ENCODE assay signal across 8 mouse cellular contexts in genomic region chr11:51681324-51681975, GRCm38 (mm10). TPM values are rescaled to one million over a fixed set of nuclear protein-coding genes. Genes with fewer than 3 reads are reported as not detected.
A peak's percentile ranks its signal among the peaks of the same experiment; 100 is the strongest.
DNase-seq lines count a peak whose midpoint lies in the region; ATAC-seq and TF ChIP-seq lines count a peak whose summit lies in the region.

No protein-coding gene starts in this region.

- CTCF ChIA-PET in Patski (lab: Charles Lee): interaction anchor here (0.6 to 5.3 kb wide), 13 partner anchors 8 to 73 kb away, joined by 3 to 61 read pairs (median 3); partner anchors contain the start of genes D930048N14Rik, N4bp3, Nhp2 and Rmnd5b

- H3K9me3 ChIP-seq in hindbrain, embryonic 14.5 days (ENCODE audit: control insufficient read depth, low read length): no peaks in the 10 kb centered on the region

- TF ChIP-seq CTCF in Patski (IDR thresholded peaks at IDR 0.05): peak; percentile 89

- no peaks in the 10 kb centered on the region for H3K4me1 ChIP-seq in hindbrain, embryonic 14.5 days (replicated peaks; ENCODE audit: control insufficient read depth, insufficient read depth, low read length)

- H3K27ac ChIP-seq in hindbrain, embryonic 14.5 days: no peak overlapping the region

- in situ Hi-C loops in Patski (cut with MboI; ENCODE audit: low pct_unique_long_range_greater_than_20kb): loop anchor here (5.0 to 25.0 kb wide), 2 partner anchors 64 to 394 kb away; partner anchors contain the start of genes Col23a1 and Nhp2

- POLR2A ChIA-PET in Patski (lab: Charles Lee): interaction anchor here (0.6 to 0.7 kb wide), 2 partner anchors 10 to 55 kb away, joined by 3 read pairs; no protein-coding TSS in a partner anchor

- DNase-seq in Patski (ENCODE audit: low read depth, low spot score): no peak
- peak; percentile 82 for DNase-seq in cerebellum, adult 11 months
- peak; percentile 66 to 95 for DNase-seq in frontal cortex, adult 2 months (ENCODE audit: extremely low spot score in 1 of 2, low spot score in 1 of 2)
- DNase-seq in hindbrain, embryonic 14.5 days (ENCODE audit: low spot score): peak; percentile 83
- peak; percentile 81 to 92 for DNase-seq in layer of hippocampus, postnatal 14 days (ENCODE audit: low spot score in 2 of 2)
- peak; percentile 96 for DNase-seq in lung, postnatal 14 days
- peak; percentile 80 for DNase-seq in right cerebral cortex, postnatal 25 days
- peak; percentile 92 for DNase-seq in urinary bladder, postnatal 25 days (ENCODE audit: low spot score)

- H3K36me3 ChIP-seq in hindbrain, embryonic 14.5 days (replicated peaks; ENCODE audit: control insufficient read depth, insufficient read depth): no peaks in the 10 kb centered on the region; the same call in 1 of the 2 replicates

- H3K27me3 ChIP-seq in Patski: no peaks in the 10 kb centered on the region
- no peaks in the 10 kb centered on the region for H3K27me3 ChIP-seq in hindbrain, embryonic 14.5 days (ENCODE audit: control insufficient read depth, insufficient read depth, low read length)

- 32% methylated on average over 13 of the region's 13 CpGs for WGBS in hindbrain, embryonic 14.5 days

- no peak overlapping the region for H3K4me2 ChIP-seq in hindbrain, embryonic 14.5 days (replicated peaks)

- H3K9ac ChIP-seq in hindbrain, embryonic 14.5 days: no peak overlapping the region

- H3K4me3 ChIP-seq in hindbrain, embryonic 14.5 days (replicated peaks; ENCODE audit: low read length): no peak overlapping the region

- no peak for ATAC-seq in Patski
- ATAC-seq in hindbrain, embryonic 14.5 days (ENCODE audit: low FRiP score): no peak

RNA-seq across cellular contexts. Expression of gene 0610009B22Rik, which starts 7.2 kb away (rescaled TPM):
- 67.1 TPM for polyA plus RNA-seq in Patski (2021)
- 37.9 and 39.6 TPM in 2 replicates for polyA plus RNA-seq in frontal cortex, adult 2 months (2012; rRNA removed)
- polyA plus RNA-seq in hindbrain, embryonic 14.5 days (2014; fragmentation: Nextera tagmentation; extraction: Ambion mirVana): 97.7 and 107 TPM in 2 replicates
- 10 to 100 TPM; 32.6 to 37.7 TPM for total RNA-seq in layer of hippocampus, postnatal 14 days (2021)

RNA-seq across cellular contexts. Expression of gene D930048N14Rik, which starts 30.7 kb away (rescaled TPM):
- polyA plus RNA-seq in Patski (2021): 8.3 TPM
- 4.8 and 5.7 TPM in 2 replicates for polyA plus RNA-seq in frontal cortex, adult 2 months (2012; rRNA removed)
- 1.1 and 1.2 TPM in 2 replicates for polyA plus RNA-seq in hindbrain, embryonic 14.5 days (2014; fragmentation: Nextera tagmentation; extraction: Ambion mirVana)
- 1 to 10 TPM in 1 of 2 experiments, under 1 TPM in 1; 0.88 to 1.3 TPM for total RNA-seq in layer of hippocampus, postnatal 14 days (2021)

RNA-seq across cellular contexts. Expression of gene N4bp3, which starts 30.8 kb away (rescaled TPM):
- polyA plus RNA-seq in Patski (2021): 25.0 TPM
- 6.9 and 9.8 TPM in 2 replicates for polyA plus RNA-seq in frontal cortex, adult 2 months (2012; rRNA removed)
- polyA plus RNA-seq in hindbrain, embryonic 14.5 days (2014; fragmentation: Nextera tagmentation; extraction: Ambion mirVana): 19.9 and 22.4 TPM in 2 replicates
- 10 to 100 TPM; 11.4 to 12.1 TPM for total RNA-seq in layer of hippocampus, postnatal 14 days (2021)

RNA-seq across cellular contexts. Expression of gene Rmnd5b, which starts 45.8 kb away (rescaled TPM):
- polyA plus RNA-seq in Patski (2021): 49.4 TPM
- 60.9 and 67.2 TPM in 2 replicates for polyA plus RNA-seq in frontal cortex, adult 2 months (2012; rRNA removed)
- 77.7 and 78.4 TPM in 2 replicates for polyA plus RNA-seq in hindbrain, embryonic 14.5 days (2014; fragmentation: Nextera tagmentation; extraction: Ambion mirVana)
- 10 to 100 TPM; 60.5 to 65.1 TPM for total RNA-seq in layer of hippocampus, postnatal 14 days (2021)
